10 mouse cellular contexts compared by ENCODE assay signal in genomic region chr8:111298011-111298410, GRCm38 (mm10). TPM values are rescaled to one million over a fixed set of nuclear protein-coding genes. Genes with fewer than 3 reads are reported as not detected.
DNase-seq lines count a peak whose midpoint lies in the region; ATAC-seq and TF ChIP-seq lines count a peak whose summit lies in the region.
"Had no signal": no experiment of that assay in that cellular context is flagged by ENCODE, and none has a peak within 500 bp of the region (broad histone marks: within the 10 kb centered on the region; RNA-seq: fewer than 3 reads in every experiment).

No protein-coding gene starts in this region.

- H3K9me3 ChIP-seq in hindbrain, embryonic 14.5 days (ENCODE audit: control insufficient read depth, low read length) = no peaks in the 10 kb centered on the region
- no peaks in the 10 kb centered on the region for H3K9me3 ChIP-seq in hindbrain, embryonic 11.5 days (ENCODE audit: control insufficient read depth, low read length)
- no peaks in the 10 kb centered on the region for H3K9me3 ChIP-seq in G1E (replicated peaks)
- H3K9me3 ChIP-seq in limb, embryonic 10.5 days (replicated peaks) = no peaks in the 10 kb centered on the region

- 88% methylated on average over 1 of the region's 1 CpGs for WGBS in hindbrain, embryonic 14.5 days
- WGBS in hindbrain, embryonic 11.5 days = 94% methylated on average over 1 of the region's 1 CpGs
- 90% methylated on average over 1 of the region's 1 CpGs for WGBS in limb, embryonic 10.5 days

- no peak for TF ChIP-seq CTCF in G1E (IDR thresholded peaks at IDR 0.05; ENCODE audit: low read depth, low read length)

- peaks cover 36% of the 10 kb centered on the region for H3K36me3 ChIP-seq in hindbrain, embryonic 14.5 days (replicated peaks; ENCODE audit: control insufficient read depth, insufficient read depth)
- H3K36me3 ChIP-seq in hindbrain, embryonic 11.5 days (ENCODE audit: control insufficient read depth, insufficient read depth, low read length) = peaks cover 6% of the 10 kb centered on the region
- H3K36me3 ChIP-seq in G1E (replicated peaks) = peaks cover 42% of the 10 kb centered on the region
- peaks cover 43% of the 10 kb centered on the region for H3K36me3 ChIP-seq in limb, embryonic 10.5 days

- no peak overlapping the region for H3K4me2 ChIP-seq in hindbrain, embryonic 14.5 days (replicated peaks)
- H3K4me2 ChIP-seq in hindbrain, embryonic 11.5 days (replicated peaks; ENCODE audit: low read depth, low read length) = no peak overlapping the region

- no peak for DNase-seq in hindbrain, embryonic 14.5 days (ENCODE audit: low spot score)
- no peak for DNase-seq in hindbrain, embryonic 11.5 days (ENCODE audit: low spot score)
- DNase-seq in G1E (ENCODE audit: low spot score) = no peak
- peak; percentile 26 for DNase-seq in cerebellum, adult 9-11 months
- DNase-seq in limb, embryonic 10.5 days (ENCODE audit: low spot score) = no peak
- no peak for DNase-seq in embryo, embryonic 10.5 days (ENCODE audit: low spot score)
- no peak for DNase-seq in urinary bladder, postnatal 36 days (ENCODE audit: low spot score in 2 of 2)
- no peak for DNase-seq in thymus, postnatal 10 days (ENCODE audit: low spot score in 2 of 2)
- DNase-seq: gastrocnemius, postnatal 25 days had no signal

- H3K4me1 ChIP-seq in hindbrain, embryonic 14.5 days (replicated peaks; ENCODE audit: control insufficient read depth, insufficient read depth, low read length) = peaks cover 5% of the 10 kb centered on the region; the same call in 1 of the 2 replicates
- peaks cover 3% of the 10 kb centered on the region; the same call in 1 of the 2 replicates for H3K4me1 ChIP-seq in hindbrain, embryonic 11.5 days (replicated peaks; ENCODE audit: control insufficient read depth, insufficient read depth, low read length)
- peaks cover 28% of the 10 kb centered on the region for H3K4me1 ChIP-seq in G1E (ENCODE audit: insufficient read depth, low read depth, low read length)
- H3K4me1 ChIP-seq in limb, embryonic 10.5 days = peaks cover 14% of the 10 kb centered on the region

- no peak overlapping the region for H3K4me3 ChIP-seq in hindbrain, embryonic 14.5 days (replicated peaks; ENCODE audit: low read length)
- H3K4me3 ChIP-seq in hindbrain, embryonic 11.5 days (ENCODE audit: low read depth, low read length) = no peak overlapping the region
- peak overlapping the region; percentile 35; the same call in 1 of the 2 replicates for H3K4me3 ChIP-seq in G1E (ENCODE audit: low read depth, low read length)
- peak overlapping the region; percentile 88; the same call in 1 of the 2 replicates for H3K4me3 ChIP-seq in limb, embryonic 10.5 days

- H3K27ac ChIP-seq in hindbrain, embryonic 14.5 days = no peak overlapping the region
- no peak overlapping the region for H3K27ac ChIP-seq in hindbrain, embryonic 11.5 days (ENCODE audit: low read depth, low read length)
- no peak overlapping the region for H3K27ac ChIP-seq in limb, embryonic 10.5 days

- no peaks in the 10 kb centered on the region for H3K27me3 ChIP-seq in hindbrain, embryonic 14.5 days (ENCODE audit: control insufficient read depth, insufficient read depth, low read length)
- no peaks in the 10 kb centered on the region for H3K27me3 ChIP-seq in hindbrain, embryonic 11.5 days (ENCODE audit: control insufficient read depth, insufficient read depth, low read length)
- no peaks in the 10 kb centered on the region for H3K27me3 ChIP-seq in G1E (ENCODE audit: insufficient read depth, low read length)
- no peaks in the 10 kb centered on the region for H3K27me3 ChIP-seq in limb, embryonic 10.5 days (ENCODE audit: low read depth, poor library complexity, severe bottlenecking)
- H3K27me3 ChIP-seq: Patski had no signal

- no peak for ATAC-seq in hindbrain, embryonic 14.5 days (ENCODE audit: low FRiP score)
- ATAC-seq in hindbrain, embryonic 11.5 days (ENCODE audit: low FRiP score) = no peak
- ATAC-seq in G1E (ENCODE audit: extremely low read depth, insufficient number of reproducible peaks, low FRiP score, poor library complexity, severe bottlenecking) = no peak
- ATAC-seq: Patski had no signal

- H3K9ac ChIP-seq in hindbrain, embryonic 14.5 days = peak overlapping the region; percentile 10; the same call in 1 of the 2 replicates
- no peak overlapping the region for H3K9ac ChIP-seq in hindbrain, embryonic 11.5 days (ENCODE audit: low read depth, low read length)

RNA-seq across cellular contexts. Expression of gene Rfwd3, which starts 2.0 kb away (rescaled TPM):
- polyA plus RNA-seq in hindbrain, embryonic 14.5 days (2014; fragmentation: Nextera tagmentation; extraction: Ambion mirVana) = 24.9 and 30.0 TPM in 2 replicates
- 64.5 and 84.4 TPM in 2 replicates for polyA plus RNA-seq in hindbrain, embryonic 11.5 days (2014; fragmentation: Nextera tagmentation; extraction: Ambion mirVana)
- total RNA-seq in G1E (2014; fragmentation: Nextera tagmentation) (58.1 and 72.0 TPM in 2 replicates), G1E (2017) (79.2 and 83.2 TPM in 2 replicates)
- 4.0 and 4.9 TPM in 2 replicates for polyA plus RNA-seq in G1E (2012)
- 103 and 108 TPM in 2 replicates for polyA plus RNA-seq in limb, embryonic 10.5 days (2016; fragmentation: Nextera tagmentation; extraction: Ambion mirVana)

RNA-seq across cellular contexts. Expression of gene Glg1, which starts 39.0 kb away (rescaled TPM):
- 85.8 and 89.0 TPM in 2 replicates for polyA plus RNA-seq in hindbrain, embryonic 14.5 days (2014; fragmentation: Nextera tagmentation; extraction: Ambion mirVana)
- 75.3 and 81.5 TPM in 2 replicates for polyA plus RNA-seq in hindbrain, embryonic 11.5 days (2014; fragmentation: Nextera tagmentation; extraction: Ambion mirVana)
- total RNA-seq in G1E (2014; fragmentation: Nextera tagmentation) (71.0 and 71.8 TPM in 2 replicates), G1E (2017) (15.5 and 22.7 TPM in 2 replicates)
- 10.8 and 12.7 TPM in 2 replicates for polyA plus RNA-seq in G1E (2012)
- 57.3 and 67.3 TPM in 2 replicates for polyA plus RNA-seq in limb, embryonic 10.5 days (2016; fragmentation: Nextera tagmentation; extraction: Ambion mirVana)

RNA-seq across cellular contexts. Expression of gene Mlkl, which starts 40.0 kb away (rescaled TPM):
- polyA plus RNA-seq in hindbrain, embryonic 14.5 days (2014; fragmentation: Nextera tagmentation; extraction: Ambion mirVana) = 0.40 and 0.47 TPM in 2 replicates
- polyA plus RNA-seq in hindbrain, embryonic 11.5 days (2014; fragmentation: Nextera tagmentation; extraction: Ambion mirVana) = 0.14 and 1.3 TPM in 2 replicates
- total RNA-seq in G1E (2014; fragmentation: Nextera tagmentation) (not detected in 2 replicates), G1E (2017) (0.17 TPM in 1 of 2 replicates, not detected in the other)
- not detected in 2 replicates for polyA plus RNA-seq in G1E (2012)
- polyA plus RNA-seq in limb, embryonic 10.5 days (2016; fragmentation: Nextera tagmentation; extraction: Ambion mirVana) = 0.34 and 0.70 TPM in 2 replicates

Comparison
In these comparisons a context has a peak if more than half of its experiments do, and no peak if none do; other contexts are left out.
1. H3K4me3 ChIP-seq: peak in G1E (single experiment) and limb, embryonic 10.5 days (single experiment); none in hindbrain, embryonic 14.5 days (single experiment) and hindbrain, embryonic 11.5 days (single experiment).